Comparison of ENCODE assay signal across 11 mouse cellular contexts in the genomic region with DNA sequence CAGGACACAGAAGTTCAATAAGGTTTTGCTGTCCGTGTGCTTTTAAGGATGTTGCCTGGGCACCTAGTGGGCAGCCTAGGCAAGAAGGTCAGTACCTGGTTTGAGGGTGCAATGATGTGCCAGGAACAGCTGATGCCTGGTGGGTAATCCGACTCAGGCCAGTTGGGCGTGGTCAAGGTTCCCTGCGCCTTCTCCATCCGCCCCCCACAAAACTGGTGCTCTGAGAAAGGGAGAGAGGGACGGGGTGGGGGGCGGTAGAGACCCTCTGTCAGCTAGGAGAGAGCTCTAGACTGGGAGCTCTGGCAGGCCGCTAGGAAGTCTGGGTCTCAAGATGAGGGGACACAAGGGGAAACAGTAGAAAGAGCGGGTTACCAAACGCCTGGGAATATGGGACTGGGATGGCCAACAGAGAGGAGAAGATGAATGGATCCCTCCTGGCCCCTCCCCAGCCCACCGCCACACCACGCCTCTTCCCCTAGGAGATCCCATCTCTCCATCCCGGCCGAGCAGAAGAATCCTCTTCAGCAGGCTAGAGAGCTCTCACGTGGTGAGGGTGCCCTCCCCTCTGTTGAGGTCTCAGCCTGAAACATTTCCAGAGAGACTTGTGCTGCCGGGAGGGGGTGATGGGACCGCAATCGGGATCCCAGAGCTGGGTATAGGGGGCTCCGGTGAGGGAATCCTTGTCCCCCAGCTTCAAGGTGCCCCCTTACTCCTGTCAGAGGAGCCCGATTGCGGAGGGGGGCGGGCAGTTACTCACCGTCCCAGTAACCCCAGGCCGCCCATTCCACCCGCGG. TPM values are rescaled to one million over a fixed set of nuclear protein-coding genes. Genes with fewer than 3 reads are reported as not detected.
DNase-seq lines count a peak whose midpoint lies in the region; ATAC-seq and TF ChIP-seq lines count a peak whose summit lies in the region.
"Had no signal": no experiment of that assay in that cellular context is flagged by ENCODE, and none has a peak within 500 bp of the region (broad histone marks: within the 10 kb centered on the region; RNA-seq: fewer than 3 reads in every experiment).

No protein-coding gene starts in this region.

- H3K4me3 ChIP-seq in lung, embryonic 15.5 days, result peak overlapping the region; percentile 19
- H3K4me3 ChIP-seq in intestine, postnatal 0 days (ENCODE audit: low read depth, low read length), result no peak overlapping the region
- H3K4me3 ChIP-seq in stomach, embryonic 15.5 days (replicated peaks), result peak overlapping the region; percentile 7; the same call in 1 of the 2 replicates
- H3K4me3 ChIP-seq in cerebellum, adult 2 months (replicated peaks; ENCODE audit: insufficient read depth, low read depth, low read length), result no peak overlapping the region

- H3K4me2 ChIP-seq in lung, embryonic 15.5 days, result peak overlapping the region; percentile 52
- 0 out of 2 replicates have a peak overlapping the region, but pooled peaks have one; percentile 9 for H3K4me2 ChIP-seq in intestine, postnatal 0 days (replicated peaks; ENCODE audit: low read depth)
- H3K4me2 ChIP-seq in stomach, embryonic 15.5 days, result peak overlapping the region; percentile 32

- no peak for TF ChIP-seq CTCF in intestine, postnatal 0 days (IDR thresholded peaks at IDR 0.05; ENCODE audit: low read depth)
- no peak for TF ChIP-seq CTCF in cerebellum, adult 2 months (IDR thresholded peaks at IDR 0.05; ENCODE audit: borderline replicate concordance, insufficient read depth, low read depth, low read length)

- H3K9ac ChIP-seq in lung, embryonic 15.5 days, result 0 out of 2 replicates have a peak overlapping the region, but pooled peaks have one; percentile 22
- H3K9ac ChIP-seq in intestine, postnatal 0 days (ENCODE audit: low read depth, low read length), result no peak overlapping the region
- H3K9ac ChIP-seq in stomach, embryonic 15.5 days, result no peak overlapping the region

- peak; percentile 25 for DNase-seq in adrenal gland, adult 2 months
- no peak for DNase-seq in adrenal gland, adult 18-20 months (ENCODE audit: low spot score in 2 of 2)
- DNase-seq in lung, postnatal 25 days (ENCODE audit: low spot score), result no peak
- DNase-seq in cerebellum, adult 2 months, result no peak
- DNase-seq: adrenal gland, postnatal 36 days; layer of hippocampus, adult 9-11 months; thymus, postnatal 25 days had no signal

- no peak for TF ChIP-seq POLR2A in cerebellum, adult 2 months (IDR thresholded peaks at IDR 0.05; ENCODE audit: borderline replicate concordance, insufficient read depth, low read length)

- no peaks in the 10 kb centered on the region for H3K27me3 ChIP-seq in lung, embryonic 15.5 days
- no peaks in the 10 kb centered on the region for H3K27me3 ChIP-seq in intestine, postnatal 0 days (replicated peaks; ENCODE audit: control insufficient read depth, insufficient read depth, low read length)
- no peaks in the 10 kb centered on the region for H3K27me3 ChIP-seq in stomach, embryonic 15.5 days (replicated peaks)
- no peaks in the 10 kb centered on the region for H3K27me3 ChIP-seq in cerebellum, adult 2 months (ENCODE audit: control insufficient read depth, insufficient read depth, low read length)

- 27% methylated on average over 26 of the region's 26 CpGs for WGBS in lung, embryonic 15.5 days
- 45% methylated on average over 26 of the region's 26 CpGs for WGBS in intestine, postnatal 0 days
- WGBS in stomach, embryonic 15.5 days, result 25% methylated on average over 26 of the region's 26 CpGs
- WGBS in cerebellum, adult 2 months, result 26% methylated on average over 26 of the region's 26 CpGs

- peaks cover 24% of the 10 kb centered on the region for H3K36me3 ChIP-seq in lung, embryonic 15.5 days
- H3K36me3 ChIP-seq in intestine, postnatal 0 days (ENCODE audit: control insufficient read depth, insufficient read depth), result peaks cover 22% of the 10 kb centered on the region
- H3K36me3 ChIP-seq in stomach, embryonic 15.5 days, result no peaks in the 10 kb centered on the region

- H3K27ac ChIP-seq in lung, embryonic 15.5 days, result no peak overlapping the region
- H3K27ac ChIP-seq in intestine, postnatal 0 days (ENCODE audit: low read depth, low read length), result no peak overlapping the region
- H3K27ac ChIP-seq in stomach, embryonic 15.5 days, result no peak overlapping the region
- H3K27ac ChIP-seq in cerebellum, adult 2 months (ENCODE audit: insufficient read depth, low read length), result no peak overlapping the region

- no peaks in the 10 kb centered on the region for H3K9me3 ChIP-seq in lung, embryonic 15.5 days
- H3K9me3 ChIP-seq in intestine, postnatal 0 days (ENCODE audit: control insufficient read depth), result no peaks in the 10 kb centered on the region
- H3K9me3 ChIP-seq in stomach, embryonic 15.5 days, result no peaks in the 10 kb centered on the region

- H3K4me1 ChIP-seq in lung, embryonic 15.5 days, result peaks cover 53% of the 10 kb centered on the region
- H3K4me1 ChIP-seq in intestine, postnatal 0 days (replicated peaks; ENCODE audit: control insufficient read depth, insufficient read depth, low read length), result peaks cover 8% of the 10 kb centered on the region; the same call in 1 of the 2 replicates
- peaks cover 43% of the 10 kb centered on the region for H3K4me1 ChIP-seq in stomach, embryonic 15.5 days
- H3K4me1 ChIP-seq in cerebellum, adult 2 months (ENCODE audit: control insufficient read depth, insufficient read depth, low read length), result peaks cover 3% of the 10 kb centered on the region; the same call in 1 of the 2 replicates

- no peak for ATAC-seq in lung, embryonic 15.5 days (ENCODE audit: borderline replicate concordance, extremely low read depth, low FRiP score, low TSS enrichment)
- no peak for ATAC-seq in intestine, postnatal 0 days
- ATAC-seq in stomach, embryonic 15.5 days (ENCODE audit: insufficient read depth, low FRiP score, low read depth), result no peak
- ATAC-seq in monocyte, adult 5-6 weeks (replicated peaks; ENCODE audit: insufficient number of reproducible peaks, low FRiP score, low TSS enrichment, poor library complexity, severe bottlenecking), result no peak

RNA-seq across cellular contexts. Expression of gene Pcolce, which starts 5.5 kb away (rescaled TPM):
- total RNA-seq in adrenal gland, adult 2 months (2021), result 1,000 to 10,000 TPM; 1,014 to 1,197 TPM
- polyA plus RNA-seq in adrenal gland, adult 2 months (2012; rRNA removed), result 1,453 and 1,846 TPM in 2 replicates
- 100 to 1,000 TPM; 667 to 880 TPM for total RNA-seq in adrenal gland, adult 18-20 months (2021)
- 130 TPM in 2 replicates for polyA plus RNA-seq in lung, embryonic 15.5 days (2015; fragmentation: Nextera tagmentation; extraction: Ambion mirVana)
- 44.2 and 44.6 TPM in 2 replicates for polyA plus RNA-seq in intestine, postnatal 0 days (2015; fragmentation: Nextera tagmentation; extraction: Ambion mirVana)
- 112 and 115 TPM in 2 replicates for polyA plus RNA-seq in stomach, embryonic 15.5 days (2015; fragmentation: Nextera tagmentation; extraction: Ambion mirVana)
- not detected in 3 replicates for total RNA-seq in monocyte, adult 5-6 weeks (2017)
- polyA plus RNA-seq in cerebellum, adult 2 months (2012; rRNA removed), result 11.3 and 15.1 TPM in 2 replicates

RNA-seq across cellular contexts. Expression of gene Mospd3, which starts 7.2 kb away (rescaled TPM):
- total RNA-seq in adrenal gland, adult 2 months (2021), result 10 to 100 TPM; 45.4 to 54.1 TPM
- polyA plus RNA-seq in adrenal gland, adult 2 months (2012; rRNA removed), result 211 TPM in 2 replicates
- total RNA-seq in adrenal gland, adult 18-20 months (2021), result 10 to 100 TPM; 41.3 to 43.6 TPM
- 31.6 and 32.8 TPM in 2 replicates for polyA plus RNA-seq in lung, embryonic 15.5 days (2015; fragmentation: Nextera tagmentation; extraction: Ambion mirVana)
- polyA plus RNA-seq in intestine, postnatal 0 days (2015; fragmentation: Nextera tagmentation; extraction: Ambion mirVana), result 35.3 and 38.0 TPM in 2 replicates
- polyA plus RNA-seq in stomach, embryonic 15.5 days (2015; fragmentation: Nextera tagmentation; extraction: Ambion mirVana), result 30.6 TPM in 2 replicates
- total RNA-seq in monocyte, adult 5-6 weeks (2017), result 3.0 to 5.9 TPM (median 5.8 TPM) in 3 replicates
- 56.0 and 61.7 TPM in 2 replicates for polyA plus RNA-seq in cerebellum, adult 2 months (2012; rRNA removed)

RNA-seq across cellular contexts. Expression of gene Fbxo24, which starts 20.7 kb away (rescaled TPM):
- 1 to 10 TPM in 1 of 2 experiments, under 1 TPM in 1; 0.89 to 2.6 TPM for total RNA-seq in adrenal gland, adult 2 months (2021)
- polyA plus RNA-seq in adrenal gland, adult 2 months (2012; rRNA removed), result 2.5 and 3.3 TPM in 2 replicates
- total RNA-seq in adrenal gland, adult 18-20 months (2021), result 1 to 10 TPM in 1 of 2 experiments, under 1 TPM in 1; 0.93 to 1.3 TPM
- 0.08 and 0.21 TPM in 2 replicates for polyA plus RNA-seq in lung, embryonic 15.5 days (2015; fragmentation: Nextera tagmentation; extraction: Ambion mirVana)
- 0.16 and 0.25 TPM in 2 replicates for polyA plus RNA-seq in intestine, postnatal 0 days (2015; fragmentation: Nextera tagmentation; extraction: Ambion mirVana)
- 0.13 and 0.26 TPM in 2 replicates for polyA plus RNA-seq in stomach, embryonic 15.5 days (2015; fragmentation: Nextera tagmentation; extraction: Ambion mirVana)
- not detected in 3 replicates for total RNA-seq in monocyte, adult 5-6 weeks (2017)
- 0.25 and 0.31 TPM in 2 replicates for polyA plus RNA-seq in cerebellum, adult 2 months (2012; rRNA removed)

RNA-seq across cellular contexts. Expression of gene Lrch4, which starts 20.9 kb away (rescaled TPM):
- total RNA-seq in adrenal gland, adult 2 months (2021), result 10 to 100 TPM; 27.9 to 31.7 TPM
- polyA plus RNA-seq in adrenal gland, adult 2 months (2012; rRNA removed), result 36.7 and 52.7 TPM in 2 replicates
- 10 to 100 TPM; 30.3 to 32.7 TPM for total RNA-seq in adrenal gland, adult 18-20 months (2021)
- 35.7 and 37.1 TPM in 2 replicates for polyA plus RNA-seq in lung, embryonic 15.5 days (2015; fragmentation: Nextera tagmentation; extraction: Ambion mirVana)
- polyA plus RNA-seq in intestine, postnatal 0 days (2015; fragmentation: Nextera tagmentation; extraction: Ambion mirVana), result 31.5 and 31.6 TPM in 2 replicates
- polyA plus RNA-seq in stomach, embryonic 15.5 days (2015; fragmentation: Nextera tagmentation; extraction: Ambion mirVana), result 36.0 and 38.5 TPM in 2 replicates
- 34.9 to 86.0 TPM (median 77.2 TPM) in 3 replicates for total RNA-seq in monocyte, adult 5-6 weeks (2017)
- 14.4 and 14.8 TPM in 2 replicates for polyA plus RNA-seq in cerebellum, adult 2 months (2012; rRNA removed)

RNA-seq across cellular contexts. Expression of gene Gm20605, which starts 20.9 kb away (rescaled TPM):
- total RNA-seq in adrenal gland, adult 2 months (2021), result 1 to 10 TPM; 6.4 to 7.4 TPM
- polyA plus RNA-seq in adrenal gland, adult 2 months (2012; rRNA removed), result 30.4 and 31.4 TPM in 2 replicates
- total RNA-seq in adrenal gland, adult 18-20 months (2021), result 10 to 100 TPM; 10.7 to 11.3 TPM
- 9.4 and 9.6 TPM in 2 replicates for polyA plus RNA-seq in lung, embryonic 15.5 days (2015; fragmentation: Nextera tagmentation; extraction: Ambion mirVana)
- 1.3 and 1.8 TPM in 2 replicates for polyA plus RNA-seq in intestine, postnatal 0 days (2015; fragmentation: Nextera tagmentation; extraction: Ambion mirVana)
- polyA plus RNA-seq in stomach, embryonic 15.5 days (2015; fragmentation: Nextera tagmentation; extraction: Ambion mirVana), result 6.6 and 9.4 TPM in 2 replicates
- total RNA-seq in monocyte, adult 5-6 weeks (2017), result 12.9 to 28.7 TPM (median 25.9 TPM) in 3 replicates
- polyA plus RNA-seq in cerebellum, adult 2 months (2012; rRNA removed), result 8.1 and 9.9 TPM in 2 replicates

Comparison
In these comparisons a context has a peak if more than half of its experiments do, and no peak if none do; other contexts are left out.
1. H3K4me3 ChIP-seq: peak in lung, embryonic 15.5 days (single experiment) and stomach, embryonic 15.5 days (single experiment); none in intestine, postnatal 0 days (single experiment) and cerebellum, adult 2 months (single experiment).
2. RNA of gene Pcolce, which starts 5.5 kb away (polyA plus RNA-seq): 1,453 to 1,846 TPM in adrenal gland, adult 2 months; 130 TPM in lung, embryonic 15.5 days, 112 to 115 TPM in stomach, embryonic 15.5 days, 44.2 to 44.6 TPM in intestine, postnatal 0 days and 11.3 to 15.1 TPM in cerebellum, adult 2 months; every median in the first group is over 10 times any median in the second.
3. Peak in every context shown above with its lines, with median percentiles within 50 percentile points of each other: H3K4me2 ChIP-seq.